Mouse (Mus musculus) intestine, postnatal 0 days (tissue): ENCODE results near the gene Prkaca. TPM values are rescaled to one million over a fixed set of nuclear protein-coding genes. Genes with fewer than 3 reads are reported as not detected.

ENCODE experiments used
- ATAC-seq: fragments of 200-750 bp; cut with Nextera tagmentation; 2 replicates; pipeline ENCODE4 v1.8.0; 2017; ENCODE audit warnings: mild to moderate bottlenecking, moderate TSS enrichment, moderate library complexity
- H3K27ac ChIP-seq: fragments of 300-500 bp; sonication (generic); 2 replicates; pipeline ENCODE4 v1.5.1; 2014; ENCODE audit warnings: mild to moderate bottlenecking, low read depth, low read length, moderate library complexity
- H3K27me3 ChIP-seq: fragments of 300-500 bp; sonication (generic); replicated peaks from 2 replicates; pipeline ENCODE4 v1.6.1; 2014; ENCODE audit warnings: low read length, mixed read lengths; ENCODE audit not compliant: control insufficient read depth, insufficient read depth
- H3K36me3 ChIP-seq: fragments of 300-500 bp; sonication (generic); 2 replicates; pipeline ENCODE4 v1.6.1; 2014; ENCODE audit warnings: mild to moderate bottlenecking, moderate library complexity; ENCODE audit not compliant: control insufficient read depth, insufficient read depth
- H3K4me1 ChIP-seq: fragments of 300-500 bp; sonication (generic); replicated peaks from 2 replicates; pipeline ENCODE4 v1.6.1; 2014; ENCODE audit warnings: antibody characterized with exemption, low read length, mixed read lengths; ENCODE audit not compliant: control insufficient read depth, insufficient read depth
- H3K4me2 ChIP-seq: fragments of 300-500 bp; sonication (generic); replicated peaks from 2 replicates; pipeline ENCODE4 v1.6.1; 2014; ENCODE audit warnings: low read depth, mild to moderate bottlenecking, moderate library complexity
- H3K4me3 ChIP-seq: fragments of 300-500 bp; sonication (generic); 2 replicates; pipeline ENCODE4 v1.5.1; 2014; ENCODE audit warnings: low read depth, low read length
- H3K9ac ChIP-seq: fragments of 300-500 bp; sonication (generic); 2 replicates; pipeline ENCODE4 v1.6.1; 2014; ENCODE audit warnings: mild to moderate bottlenecking, low read depth, low read length
- H3K9me3 ChIP-seq: fragments of 300-500 bp; sonication (generic); 2 replicates; pipeline ENCODE4 v1.6.1; 2016; ENCODE audit warnings: mixed run types; ENCODE audit not compliant: control insufficient read depth
- CTCF ChIP-seq: sonication (generic); IDR thresholded peaks from 2 replicates; pipeline ENCODE4 v1.5.1; 2016; ENCODE audit warnings: low read depth, mild to moderate bottlenecking, control low read depth, antibody characterized with exemption, moderate library complexity
- WGBS: fragments of 180-500 bp; shearing (Covaris S2); extraction: QIAGEN DNeasy Blood & Tissue Kit; methylation state at CpG from one replicate; pipeline ENCODE4 v1.1.7; 2014; 5-methylcytosine and 5-hydroxymethylcytosine counted together
- polyA plus RNA-seq: library from polyadenylated mRNA; unstranded; fragments of >200 nt; fragmentation: Nextera tagmentation; extraction: Ambion mirVana; gene quantifications from 2 replicates; pipeline ENCODE4 v1.2.1, GENCODE M21; 2015

Gene Prkaca
- polyA plus RNA-seq, 1 experiment from 2014 or later, result 70.7 TPM

GRCm38 (mm10) chr8:83990170-83990569, 17.4 kb downstream of the Prkaca start:
- H3K27ac ChIP-seq, result no peak overlapping the region
- H3K4me3 ChIP-seq, result no peak overlapping the region
- no peak for TF ChIP-seq CTCF
- no peak overlapping the region for H3K4me2 ChIP-seq
- H3K9me3 ChIP-seq, result no peaks in the 10 kb centered on the region
- no peak overlapping the region for H3K9ac ChIP-seq
- no peak for ATAC-seq
- H3K27me3 ChIP-seq, result no peaks in the 10 kb centered on the region
- H3K4me1 ChIP-seq, result no peaks in the 10 kb centered on the region
- WGBS, result 93% methylated on average over 14 of the region's 14 CpGs
- H3K36me3 ChIP-seq, result peaks cover 64% of the 10 kb centered on the region

- Histone ChIP-seq H3K9ac (no peak overlapping the region), H3K4me1 (no peaks in the 10 kb centered on the region), H3K4me3 (no peak overlapping the region), H3K27me3 (no peaks in the 10 kb centered on the region), H3K9me3 (no peaks in the 10 kb centered on the region), H3K36me3 (peaks cover 47% of the 10 kb centered on the region), H3K27ac (no peak overlapping the region), H3K4me2 (no peak overlapping the region)
- no peak for ATAC-seq
- 87% methylated on average over 2 of the region's 2 CpGs for WGBS
- TF ChIP-seq CTCF, result no peak
These were observed 19.7 kb downstream of the Prkaca start for GRCm38 (mm10) chr8:83992488-83992887.

- H3K9ac ChIP-seq, result no peak overlapping the region
- no peaks in the 10 kb centered on the region for H3K27me3 ChIP-seq
- H3K4me2 ChIP-seq, result no peak overlapping the region
- H3K36me3 ChIP-seq, result peaks cover 32% of the 10 kb centered on the region
- ATAC-seq, result no peak
- H3K4me1 ChIP-seq, result no peaks in the 10 kb centered on the region; the same call in 1 of the 2 replicates
- H3K9me3 ChIP-seq, result no peaks in the 10 kb centered on the region
- H3K4me3 ChIP-seq, result no peak overlapping the region
- 80% methylated on average over 3 of the region's 3 CpGs for WGBS
- TF ChIP-seq CTCF, result no peak
- no peak overlapping the region for H3K27ac ChIP-seq
These were observed 21.2 kb downstream of the Prkaca start for GRCm38 (mm10) chr8:83994030-83994429.

GRCm38 (mm10) chr8:83995973-83996372, 23.2 kb downstream of the Prkaca start:
- Histone ChIP-seq H3K27ac (no peak overlapping the region), H3K9ac (no peak overlapping the region), H3K36me3 (peaks cover 17% of the 10 kb centered on the region), H3K4me2 (peak overlapping the region; percentile 93; the same call in 1 of the 2 replicates), H3K4me1 (no peaks in the 10 kb centered on the region; the same call in 1 of the 2 replicates), H3K9me3 (no peaks in the 10 kb centered on the region), H3K4me3 (peak overlapping the region; percentile 67; the same call in 1 of the 2 replicates), H3K27me3 (no peaks in the 10 kb centered on the region)
- no peak for TF ChIP-seq CTCF
- 39% methylated on average over 12 of the region's 12 CpGs for WGBS
- no peak for ATAC-seq

- under 1% methylated on average over 52 of the region's 103 CpGs for WGBS
- Histone ChIP-seq H3K27ac (peak overlapping the region; percentile 82), H3K9ac (peak overlapping the region; percentile 53), H3K4me3 (peak overlapping the region; percentile 67), H3K4me1 (no peaks in the 10 kb centered on the region; the same call in 1 of the 2 replicates), H3K27me3 (no peaks in the 10 kb centered on the region), H3K9me3 (no peaks in the 10 kb centered on the region), H3K36me3 (peaks cover 14% of the 10 kb centered on the region; the same call in 1 of the 2 replicates), H3K4me2 (peak overlapping the region; percentile 93)
- no peak for TF ChIP-seq CTCF
- ATAC-seq, result peak; percentile 74
These were observed 24.0 kb downstream of the Prkaca start for GRCm38 (mm10) chr8:83996567-83997505.

- Histone ChIP-seq H3K9me3 (no peaks in the 10 kb centered on the region), H3K27ac (peak within 1 kb of the TSS; percentile 82), H3K4me1 (no peaks in the 10 kb centered on the region; the same call in 1 of the 2 replicates), H3K27me3 (no peaks in the 10 kb centered on the region), H3K36me3 (peaks cover 6% of the 10 kb centered on the region; the same call in 1 of the 2 replicates), H3K4me3 (peak within 1 kb of the TSS; percentile 67), H3K4me2 (peak within 1 kb of the TSS; percentile 93), H3K9ac (peak within 1 kb of the TSS; percentile 53)
- WGBS, result under 1% methylated on average over 44 of the region's 112 CpGs
- ATAC-seq, result peak; percentile 5; the same call in 1 of the 2 replicates
- no peak for TF ChIP-seq CTCF
These were observed 24.8 kb downstream of the Prkaca start, which contains the start of gene Samd1 for GRCm38 (mm10) chr8:83997511-83998141. Samd1 (plus strand) TSS chr8:83997672.
